23 mouse cellular contexts compared by ENCODE assay signal in the genomic region with DNA sequence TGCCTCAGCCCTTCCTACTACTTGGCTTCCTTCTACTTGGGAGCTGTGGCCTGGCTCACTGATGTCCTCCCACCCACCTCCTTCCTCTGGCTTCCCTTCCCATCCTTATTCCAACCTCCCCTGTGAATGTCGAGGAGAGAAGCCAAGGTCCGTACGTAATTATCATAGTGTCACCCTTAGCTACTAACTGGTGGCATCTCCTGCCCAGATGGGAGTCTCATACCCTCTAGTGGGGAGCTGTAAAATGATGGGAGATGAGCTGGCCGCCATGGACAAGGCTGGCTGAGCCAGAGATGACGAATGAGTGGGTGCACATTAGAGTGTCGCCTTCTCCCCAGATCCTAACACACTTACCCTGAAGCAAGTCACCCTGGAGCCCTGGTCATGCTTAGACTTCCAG.
DNase-seq lines count a peak whose midpoint lies in the region; ATAC-seq and TF ChIP-seq lines count a peak whose summit lies in the region.
"Had no signal": no experiment of that assay in that cellular context is flagged by ENCODE, and none has a peak within 500 bp of the region (broad histone marks: within the 10 kb centered on the region; RNA-seq: fewer than 3 reads in every experiment).

No protein-coding gene starts in this region.

- peak; percentile 62 for ATAC-seq in frontal cortex, adult (ENCODE audit: low TSS enrichment)
- ATAC-seq in megakaryocyte, adult 5-6 weeks (ENCODE audit: poor library complexity, severe bottlenecking) = no peak
- ATAC-seq: CD4-positive, CD25-positive, alpha-beta regulatory T cell, adult 4 months; forebrain, embryonic 13.5 days; lung, postnatal 0 days had no signal

- WGBS in limb, embryonic 10.5 days = 79% methylated on average over 6 of the region's 6 CpGs

- TF ChIP-seq CTCF in layer of hippocampus, adult 2 months (conservative IDR thresholded peaks at IDR 0.05) = peak; percentile 45

- H3K4me3 ChIP-seq in layer of hippocampus, adult 2 months = no peak overlapping the region
- peak overlapping the region; percentile 38 for H3K4me3 ChIP-seq in megakaryocyte, embryonic 14.5 days (replicated peaks)
- H3K4me3 ChIP-seq in limb, embryonic 10.5 days = no peak overlapping the region
- H3K4me3 ChIP-seq: embryonic facial prominence, embryonic 13.5 days; forebrain, embryonic 13.5 days; hindbrain, embryonic 12.5 days; limb, embryonic 12.5 days; neural tube, embryonic 12.5 days had no signal

- no peaks in the 10 kb centered on the region for H3K4me1 ChIP-seq in megakaryocyte, embryonic 14.5 days
- no peaks in the 10 kb centered on the region for H3K4me1 ChIP-seq in limb, embryonic 10.5 days
- H3K4me1 ChIP-seq: forebrain, embryonic 13.5 days; hindbrain, embryonic 12.5 days; limb, embryonic 12.5 days; neural tube, embryonic 12.5 days had no signal

- no peak for DNase-seq in frontal cortex, postnatal 14 days (ENCODE audit: low spot score in 2 of 2)
- DNase-seq in layer of hippocampus, adult 2 months (ENCODE audit: low spot score in 2 of 2) = no peak
- DNase-seq in layer of hippocampus, postnatal 25 days (ENCODE audit: extremely low spot score in 1 of 2, low spot score in 1 of 2) = no peak
- no peak for DNase-seq in limb, embryonic 10.5 days (ENCODE audit: low spot score)
- DNase-seq: adrenal gland, postnatal 14 days; cerebellum, adult 9-10 months; gastrocnemius, postnatal 14 days; heart, adult 11 months; kidney, adult 8-10 months; kidney, postnatal 25 days; midbrain, embryonic 14.5 days; thymus, postnatal 14 days had no signal

- H3K27me3 ChIP-seq in megakaryocyte, embryonic 14.5 days (replicated peaks) = no peaks in the 10 kb centered on the region
- no peaks in the 10 kb centered on the region for H3K27me3 ChIP-seq in limb, embryonic 10.5 days (ENCODE audit: low read depth, poor library complexity, severe bottlenecking)
- H3K27me3 ChIP-seq: forebrain, embryonic 13.5 days; hindbrain, embryonic 12.5 days; limb, embryonic 12.5 days; neural tube, embryonic 12.5 days had no signal

- no peak overlapping the region for H3K27ac ChIP-seq in layer of hippocampus, adult 2 months
- 0 out of 2 replicates have a peak overlapping the region, but pooled peaks have one; percentile 14 for H3K27ac ChIP-seq in limb, embryonic 10.5 days
- H3K27ac ChIP-seq: embryonic facial prominence, embryonic 13.5 days; forebrain, embryonic 13.5 days; hindbrain, embryonic 12.5 days; limb, embryonic 12.5 days; macrophage; neural tube, embryonic 12.5 days had no signal

- peaks cover 29% of the 10 kb centered on the region for H3K9me3 ChIP-seq in megakaryocyte, embryonic 14.5 days
- no peaks in the 10 kb centered on the region for H3K9me3 ChIP-seq in limb, embryonic 10.5 days (replicated peaks)
- H3K9me3 ChIP-seq: forebrain, embryonic 13.5 days; hindbrain, embryonic 12.5 days; neural tube, embryonic 12.5 days had no signal

- H3K36me3 ChIP-seq in megakaryocyte, embryonic 14.5 days (replicated peaks; ENCODE audit: low read length) = no peaks in the 10 kb centered on the region
- H3K36me3 ChIP-seq in limb, embryonic 10.5 days = no peaks in the 10 kb centered on the region
- H3K36me3 ChIP-seq: embryonic facial prominence, embryonic 13.5 days; hindbrain, embryonic 12.5 days; limb, embryonic 12.5 days; neural tube, embryonic 12.5 days had no signal
